Mouse (Mus musculus): ENCODE measurements around the gene D430041D05Rik. TPM values are rescaled to one million over a fixed set of nuclear protein-coding genes. Genes with fewer than 3 reads are reported as not detected.

The D430041D05Rik gene
- total RNA-seq, 1 experiment: 0.54 TPM

DNA sequence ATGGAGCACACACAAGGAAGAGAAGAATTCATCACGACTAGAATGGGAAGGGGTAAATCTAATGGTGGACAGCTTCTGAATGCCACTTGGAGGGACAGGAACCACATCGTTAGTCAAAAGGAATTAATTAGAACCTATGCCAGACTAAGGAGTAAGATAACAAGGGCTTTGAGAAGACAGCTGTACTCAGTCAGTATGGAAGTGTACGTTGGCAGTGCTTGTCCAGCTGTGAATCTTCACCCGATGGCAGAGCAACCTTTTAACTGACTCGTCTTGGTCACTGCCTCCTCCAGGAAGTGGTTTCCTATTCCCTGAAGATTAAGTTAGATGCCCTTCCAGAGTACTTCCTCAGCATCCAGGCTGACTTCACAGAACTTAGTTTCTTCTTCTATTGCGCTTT is 87.0 kb downstream of the D430041D05Rik start:
- in situ Hi-C loops (cut with MboI; ENCODE audit: low sequenced_read_pairs in 2 of 2, unreplicated experiment in 2 of 2): no loop called here
- H3K4me1 ChIP-seq (ENCODE audit: control insufficient read depth in 2 of 2, insufficient read depth in 2 of 2, low read length in 2 of 2, poor library complexity in 1 of 2): no peaks in the 10 kb centered on the region
- H3K36me3 ChIP-seq (ENCODE audit: control insufficient read depth, insufficient read depth, low read length, poor library complexity, severe bottlenecking): no peaks in the 10 kb centered on the region
- H3K4me3 ChIP-seq (ENCODE audit: insufficient read depth in 1 of 2, low read depth in 1 of 2, low read length in 2 of 2, poor library complexity in 1 of 2, severe bottlenecking in 1 of 2): no peak overlapping the region
- no peak overlapping the region for H3K9ac ChIP-seq (ENCODE audit: insufficient read depth, low read depth, low read length, poor library complexity, severe bottlenecking)
- H3K9me3 ChIP-seq (ENCODE audit: control insufficient read depth, insufficient read depth, low read depth, low read length): no peaks in the 10 kb centered on the region
- H3K27ac ChIP-seq (ENCODE audit: insufficient read depth, low read depth, low read length, poor library complexity, severe bottlenecking): no peak overlapping the region
- DNase-seq (ENCODE audit: low read depth, low spot score): no peak
- TF ChIP-seq HCFC1 (IDR thresholded peaks at IDR 0.05; ENCODE audit: borderline replicate concordance, insufficient read depth, low read length) (no peak), CHD2 (IDR thresholded peaks at IDR 0.05; ENCODE audit: low read depth, low read length) (no peak), ZNF384 (IDR thresholded peaks at IDR 0.05; ENCODE audit: low read depth, low read length) (no peak), MAFK (IDR thresholded peaks at IDR 0.05; ENCODE audit: insufficient read depth, low read depth, low read length) (no peak), ZC3H11A (IDR thresholded peaks at IDR 0.05; ENCODE audit: borderline replicate concordance, low read depth, low read length) (no peak)

DNA sequence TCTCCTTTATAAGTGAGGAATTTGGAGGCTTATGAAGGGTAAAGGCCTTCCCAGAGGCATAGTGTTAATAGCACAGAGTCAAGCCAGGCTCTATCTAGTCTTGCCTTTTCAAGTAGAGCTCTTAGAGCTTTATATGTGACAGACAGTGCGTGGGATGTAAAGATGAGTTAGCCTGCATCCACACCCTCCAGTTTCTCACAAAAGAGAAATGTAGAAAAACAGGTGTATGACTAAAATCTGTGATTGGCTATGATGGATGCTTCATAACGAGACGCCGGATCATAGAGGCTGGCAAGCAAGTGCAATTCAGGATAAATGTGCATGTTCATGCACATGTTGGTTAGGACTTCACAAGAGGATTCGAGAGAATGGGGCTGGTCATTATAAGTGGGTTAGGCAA is 87.5 kb downstream of the D430041D05Rik start:
- Histone ChIP-seq H3K4me1 (ENCODE audit: control insufficient read depth in 2 of 2, insufficient read depth in 2 of 2, low read length in 2 of 2, poor library complexity in 1 of 2) (no peaks in the 10 kb centered on the region), H3K4me3 (ENCODE audit: insufficient read depth in 1 of 2, low read depth in 1 of 2, low read length in 2 of 2, poor library complexity in 1 of 2, severe bottlenecking in 1 of 2) (no peak overlapping the region), H3K9ac (ENCODE audit: insufficient read depth, low read depth, low read length, poor library complexity, severe bottlenecking) (no peak overlapping the region), H3K9me3 (ENCODE audit: control insufficient read depth, insufficient read depth, low read depth, low read length) (no peaks in the 10 kb centered on the region), H3K36me3 (ENCODE audit: control insufficient read depth, insufficient read depth, low read length, poor library complexity, severe bottlenecking) (no peaks in the 10 kb centered on the region), H3K27ac (ENCODE audit: insufficient read depth, low read depth, low read length, poor library complexity, severe bottlenecking) (no peak overlapping the region)
- DNase-seq (ENCODE audit: low read depth, low spot score): no peak
- in situ Hi-C loops (cut with MboI; ENCODE audit: low sequenced_read_pairs in 2 of 2, unreplicated experiment in 2 of 2): no loop called here
- TF ChIP-seq ZNF384 (IDR thresholded peaks at IDR 0.05; ENCODE audit: low read depth, low read length): no peak
- no peak for TF ChIP-seq MAFK (IDR thresholded peaks at IDR 0.05; ENCODE audit: insufficient read depth, low read depth, low read length)

DNA sequence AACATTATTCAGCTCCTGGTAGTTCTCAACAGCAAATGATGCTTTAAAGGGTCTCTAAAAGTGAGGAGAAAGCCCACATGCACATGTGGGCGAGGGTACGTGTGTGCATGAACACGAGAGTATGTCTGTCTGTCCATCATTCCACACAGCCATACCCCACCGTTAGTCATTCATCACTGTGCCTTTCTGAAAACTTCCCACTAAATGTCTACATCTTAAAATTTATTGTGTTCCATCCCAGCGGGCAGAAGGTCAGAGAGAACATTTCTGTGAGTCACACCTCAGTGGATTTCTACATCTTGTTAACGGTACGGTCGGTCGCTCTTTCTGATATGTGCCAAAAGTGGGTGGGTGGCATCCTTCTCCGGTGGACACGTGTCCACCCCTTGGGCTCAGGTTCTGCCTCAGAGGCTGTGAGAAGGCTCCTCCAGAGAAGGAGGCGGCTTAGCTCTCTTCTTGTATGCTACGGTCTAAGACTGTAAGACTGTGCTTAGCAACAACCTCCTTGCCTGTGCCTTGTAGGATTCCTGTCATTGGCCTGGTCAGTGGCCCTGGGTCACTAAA is 90.7 kb downstream of the D430041D05Rik start:
- Histone ChIP-seq H3K36me3 (ENCODE audit: control insufficient read depth, insufficient read depth, low read length, poor library complexity, severe bottlenecking) (no peaks in the 10 kb centered on the region), H3K27ac (ENCODE audit: insufficient read depth, low read depth, low read length, poor library complexity, severe bottlenecking) (no peak overlapping the region), H3K9ac (ENCODE audit: insufficient read depth, low read depth, low read length, poor library complexity, severe bottlenecking) (no peak overlapping the region), H3K4me1 (ENCODE audit: control insufficient read depth in 2 of 2, insufficient read depth in 2 of 2, low read length in 2 of 2, poor library complexity in 1 of 2) (no peaks in the 10 kb centered on the region), H3K4me3 (ENCODE audit: insufficient read depth in 1 of 2, low read depth in 1 of 2, low read length in 2 of 2, poor library complexity in 1 of 2, severe bottlenecking in 1 of 2) (no peak overlapping the region), H3K9me3 (ENCODE audit: control insufficient read depth, insufficient read depth, low read depth, low read length) (no peaks in the 10 kb centered on the region)
- in situ Hi-C loops (cut with MboI; ENCODE audit: low sequenced_read_pairs in 2 of 2, unreplicated experiment in 2 of 2): no loop called here
- DNase-seq (ENCODE audit: low read depth, low spot score): no peak
- TF ChIP-seq CHD2 (IDR thresholded peaks at IDR 0.05; ENCODE audit: low read depth, low read length) (no peak), HCFC1 (IDR thresholded peaks at IDR 0.05; ENCODE audit: borderline replicate concordance, insufficient read depth, low read length) (no peak), ZNF384 (IDR thresholded peaks at IDR 0.05; ENCODE audit: low read depth, low read length) (no peak), ZC3H11A (IDR thresholded peaks at IDR 0.05; ENCODE audit: borderline replicate concordance, low read depth, low read length) (no peak), MAFK (IDR thresholded peaks at IDR 0.05; ENCODE audit: insufficient read depth, low read depth, low read length) (no peak)

DNA sequence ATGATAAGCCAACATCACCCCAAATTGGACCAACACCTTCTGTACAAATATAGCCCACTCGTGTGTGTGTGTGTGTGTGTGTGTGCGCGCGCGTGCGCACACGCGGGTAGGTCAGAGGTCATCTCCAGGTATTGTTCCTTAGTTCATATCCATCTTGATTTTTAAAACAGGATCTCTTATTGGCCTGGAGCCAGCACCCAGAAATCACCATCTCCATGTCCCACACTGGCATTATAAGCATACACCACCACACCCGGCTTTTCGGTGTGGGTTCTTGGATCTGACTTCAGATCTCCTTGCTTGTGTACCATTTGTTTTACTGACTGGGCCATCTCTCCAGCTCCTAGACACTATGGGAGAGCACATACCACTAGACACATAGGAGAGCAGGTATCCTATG is 91.4 kb downstream of the D430041D05Rik start:
- Histone ChIP-seq H3K9me3 (ENCODE audit: control insufficient read depth, insufficient read depth, low read depth, low read length) (no peaks in the 10 kb centered on the region), H3K36me3 (ENCODE audit: control insufficient read depth, insufficient read depth, low read length, poor library complexity, severe bottlenecking) (no peaks in the 10 kb centered on the region), H3K4me1 (ENCODE audit: control insufficient read depth in 2 of 2, insufficient read depth in 2 of 2, low read length in 2 of 2, poor library complexity in 1 of 2) (no peaks in the 10 kb centered on the region), H3K4me3 (ENCODE audit: insufficient read depth in 1 of 2, low read depth in 1 of 2, low read length in 2 of 2, poor library complexity in 1 of 2, severe bottlenecking in 1 of 2) (no peak overlapping the region), H3K27ac (ENCODE audit: insufficient read depth, low read depth, low read length, poor library complexity, severe bottlenecking) (no peak overlapping the region), H3K9ac (ENCODE audit: insufficient read depth, low read depth, low read length, poor library complexity, severe bottlenecking) (no peak overlapping the region)
- TF ChIP-seq CHD2 (IDR thresholded peaks at IDR 0.05; ENCODE audit: low read depth, low read length): no peak
- no peak for TF ChIP-seq MAFK (IDR thresholded peaks at IDR 0.05; ENCODE audit: insufficient read depth, low read depth, low read length)
- TF ChIP-seq HCFC1 (IDR thresholded peaks at IDR 0.05; ENCODE audit: borderline replicate concordance, insufficient read depth, low read length): no peak
- no peak for TF ChIP-seq ZNF384 (IDR thresholded peaks at IDR 0.05; ENCODE audit: low read depth, low read length)
- in situ Hi-C loops (cut with MboI; ENCODE audit: low sequenced_read_pairs in 2 of 2, unreplicated experiment in 2 of 2): no loop called here
- DNase-seq (ENCODE audit: low read depth, low spot score): no peak

DNA sequence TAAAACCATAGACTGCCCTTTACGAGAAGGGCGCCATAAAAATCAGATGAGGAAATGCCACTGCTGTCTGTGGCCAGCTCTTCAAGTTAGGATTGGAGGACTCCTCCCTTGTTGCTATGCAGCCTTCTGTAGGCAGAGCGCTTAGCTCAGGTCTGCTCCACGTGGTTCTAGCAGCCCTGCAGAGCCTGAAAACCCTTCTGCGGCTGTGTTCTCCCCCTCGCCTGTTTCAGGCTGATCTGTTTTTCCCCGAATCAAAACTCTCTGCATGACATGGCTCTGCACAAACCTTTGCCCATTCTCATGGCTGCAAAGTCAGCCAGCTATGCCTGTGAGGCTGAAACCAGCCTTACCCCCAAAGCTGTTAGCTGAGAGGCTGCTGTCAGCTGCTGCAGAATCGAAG is 91.9 kb downstream of the D430041D05Rik start:
- no peak overlapping the region for H3K4me3 ChIP-seq (ENCODE audit: insufficient read depth in 1 of 2, low read depth in 1 of 2, low read length in 2 of 2, poor library complexity in 1 of 2, severe bottlenecking in 1 of 2)
- in situ Hi-C loops (cut with MboI; ENCODE audit: low sequenced_read_pairs in 2 of 2, unreplicated experiment in 2 of 2): no loop called here
- no peak overlapping the region for H3K9ac ChIP-seq (ENCODE audit: insufficient read depth, low read depth, low read length, poor library complexity, severe bottlenecking)
- H3K4me1 ChIP-seq (ENCODE audit: control insufficient read depth in 2 of 2, insufficient read depth in 2 of 2, low read length in 2 of 2, poor library complexity in 1 of 2): no peaks in the 10 kb centered on the region
- no peaks in the 10 kb centered on the region for H3K36me3 ChIP-seq (ENCODE audit: control insufficient read depth, insufficient read depth, low read length, poor library complexity, severe bottlenecking)
- H3K9me3 ChIP-seq (ENCODE audit: control insufficient read depth, insufficient read depth, low read depth, low read length): no peaks in the 10 kb centered on the region
- no peak for TF ChIP-seq MAFK (IDR thresholded peaks at IDR 0.05; ENCODE audit: insufficient read depth, low read depth, low read length)
- TF ChIP-seq CHD2 (IDR thresholded peaks at IDR 0.05; ENCODE audit: low read depth, low read length): no peak
- TF ChIP-seq ZNF384 (IDR thresholded peaks at IDR 0.05; ENCODE audit: low read depth, low read length): no peak
- no peak for TF ChIP-seq ZC3H11A (IDR thresholded peaks at IDR 0.05; ENCODE audit: borderline replicate concordance, low read depth, low read length)
- no peak for TF ChIP-seq HCFC1 (IDR thresholded peaks at IDR 0.05; ENCODE audit: borderline replicate concordance, insufficient read depth, low read length)
- H3K27ac ChIP-seq (ENCODE audit: insufficient read depth, low read depth, low read length, poor library complexity, severe bottlenecking): no peak overlapping the region
- no peak for DNase-seq (ENCODE audit: low read depth, low spot score)

All from ES-E14 (cell line).